Mouse (Mus musculus) embryonic facial prominence, embryonic 14.5 days (tissue): ENCODE data around the gene Ilf2. TPM values are rescaled to one million over a fixed set of nuclear protein-coding genes. Genes with fewer than 3 reads are reported as not detected.

Experiments
- ATAC-seq: fragments of 200-750 bp; cut with Nextera tagmentation; 2 replicates; pipeline ENCODE4 v1.8.0; 2017; ENCODE audit warnings: low read depth, moderate number of reproducible peaks, moderate TSS enrichment
- DNase-seq: peaks from one replicate; pipeline ENCODE4 v3.0.0-alpha.2; 2015; ENCODE audit warnings: low spot score
- H3K27ac ChIP-seq: fragments of 300-500 bp; sonication (generic); replicated peaks from 2 replicates; pipeline ENCODE4 v1.5.1; 2014; ENCODE audit warnings: low read depth, mild to moderate bottlenecking, low read length, moderate library complexity
- H3K27me3 ChIP-seq: fragments of 300-500 bp; sonication (generic); replicated peaks from 2 replicates; pipeline ENCODE4 v1.6.1; 2014; ENCODE audit warnings: low read length; ENCODE audit not compliant: control insufficient read depth, insufficient read depth
- H3K36me3 ChIP-seq: fragments of 300-500 bp; sonication (generic); 2 replicates; pipeline ENCODE4 v1.6.1; 2014; ENCODE audit warnings: low read length, mixed read lengths; ENCODE audit not compliant: control insufficient read depth, insufficient read depth
- H3K4me1 ChIP-seq: fragments of 300-500 bp; sonication (generic); 2 replicates; pipeline ENCODE4 v1.6.1; 2014; ENCODE audit warnings: antibody characterized with exemption, low read length; ENCODE audit not compliant: control insufficient read depth, insufficient read depth
- H3K4me2 ChIP-seq: fragments of 300-500 bp; sonication (generic); 2 replicates; pipeline ENCODE4 v1.6.1; 2014; ENCODE audit warnings: low read depth, mild to moderate bottlenecking, low read length, moderate library complexity, mixed read lengths
- H3K4me3 ChIP-seq: fragments of 300-500 bp; sonication (generic); 2 replicates; pipeline ENCODE4 v1.5.1; 2014; ENCODE audit warnings: low read depth, mild to moderate bottlenecking, low read length
- H3K9ac ChIP-seq: fragments of 300-500 bp; sonication (generic); 2 replicates; pipeline ENCODE4 v1.6.1; 2014; ENCODE audit warnings: low read depth, mild to moderate bottlenecking, low read length, moderate library complexity, mixed read lengths
- H3K9me3 ChIP-seq: fragments of 300-500 bp; sonication (generic); 2 replicates; pipeline ENCODE4 v1.6.1; 2016; ENCODE audit warnings: low read length; ENCODE audit not compliant: control insufficient read depth
- WGBS: fragments of 180-500 bp; shearing (Covaris S2); extraction: QIAGEN DNeasy Blood & Tissue Kit; methylation state at CpG from one replicate; pipeline ENCODE4 v1.1.7; 2014; 5-methylcytosine and 5-hydroxymethylcytosine counted together
- polyA plus RNA-seq: library from polyadenylated mRNA; unstranded; fragments of >200 nt; fragmentation: Nextera tagmentation; extraction: Ambion mirVana; gene quantifications from 2 replicates; pipeline ENCODE4 v1.2.1, GENCODE M21; 2014

Gene Ilf2
- polyA plus RNA-seq, 1 experiment from 2014 or later = 137 TPM

- 78% methylated on average over 5 of the region's 5 CpGs for WGBS
- Histone ChIP-seq H3K27me3 (no peaks in the 10 kb centered on the region), H3K27ac (peak overlapping the region; percentile 57), H3K9me3 (no peaks in the 10 kb centered on the region), H3K4me1 (peaks cover 3% of the 10 kb centered on the region; the same call in 1 of the 2 replicates), H3K4me2 (peak overlapping the region; percentile 39), H3K9ac (0 out of 2 replicates have a peak overlapping the region, but pooled peaks have one; percentile 39), H3K36me3 (no peaks in the 10 kb centered on the region), H3K4me3 (peak overlapping the region; percentile 14; the same call in 1 of the 2 replicates)
- ATAC-seq = peak; percentile 34; the same call in 1 of the 2 replicates
- peak; percentile 43 for DNase-seq
Observed at GRCm38 (mm10) chr3:90537905-90538296, 62.0 kb downstream of the Ilf2 start.

Other genes starting within 250 kb of the Ilf2 start
- 112 and 114 TPM in 2 replicates for gene Jtb, start 244.5 kb upstream of the Ilf2 start, polyA plus RNA-seq
- gene Creb3l4, start 232.6 kb upstream of the Ilf2 start, polyA plus RNA-seq = 5.2 and 6.1 TPM in 2 replicates
- gene Slc39a1, start 228.0 kb upstream of the Ilf2 start, polyA plus RNA-seq = 88.1 and 90.9 TPM in 2 replicates
- 14.2 and 14.4 TPM in 2 replicates for gene Crtc2, start 222.0 kb upstream of the Ilf2 start, polyA plus RNA-seq
- 4.1 and 4.7 TPM in 2 replicates for gene Dennd4b, start 210.9 kb upstream of the Ilf2 start, polyA plus RNA-seq
- 13.2 and 13.4 TPM in 2 replicates for gene Gatad2b, start 182.9 kb upstream of the Ilf2 start, polyA plus RNA-seq
- 24.3 and 26.2 TPM in 2 replicates for gene Slc27a3, start 86.2 kb upstream of the Ilf2 start, polyA plus RNA-seq
- gene Ints3, start 42.5 kb upstream of the Ilf2 start, polyA plus RNA-seq = 26.0 and 31.8 TPM in 2 replicates
- gene Npr1, start 10.3 kb upstream of the Ilf2 start, polyA plus RNA-seq = 6.7 and 8.2 TPM in 2 replicates
- 79.6 and 89.9 TPM in 2 replicates for gene Snapin, start 14.9 kb downstream of the Ilf2 start, polyA plus RNA-seq
- gene Chtop, start 33.4 kb downstream of the Ilf2 start, polyA plus RNA-seq = 92.1 and 98.4 TPM in 2 replicates
- 37.2 and 49.6 TPM in 2 replicates for gene S100a1, start 38.3 kb downstream of the Ilf2 start, polyA plus RNA-seq
- gene S100a13, start 38.3 kb downstream of the Ilf2 start, polyA plus RNA-seq = 40.8 and 45.8 TPM in 2 replicates
- gene S100a14, start 50.7 kb downstream of the Ilf2 start, polyA plus RNA-seq = 15.6 and 21.5 TPM in 2 replicates
- 182 and 201 TPM in 2 replicates for gene S100a16, start 61.1 kb downstream of the Ilf2 start, polyA plus RNA-seq
- gene S100a3, start 84.5 kb downstream of the Ilf2 start, polyA plus RNA-seq = 5.2 and 7.9 TPM in 2 replicates
- not detected in 2 replicates for gene S100a2, start 114.1 kb downstream of the Ilf2 start, polyA plus RNA-seq
- not detected in 2 replicates for gene Gm42674, start 125.8 kb downstream of the Ilf2 start, polyA plus RNA-seq
- gene S100a4, start 127.6 kb downstream of the Ilf2 start, polyA plus RNA-seq = 16.8 and 22.9 TPM in 2 replicates
- gene S100a5, start 132.4 kb downstream of the Ilf2 start, polyA plus RNA-seq = 1.6 TPM in 1 of 2 replicates, not detected in the other
- 190 and 334 TPM in 2 replicates for gene S100a6, start 136.8 kb downstream of the Ilf2 start, polyA plus RNA-seq
- 0.84 TPM in 1 of 2 replicates, not detected in the other for gene S100a7a, start 177.9 kb downstream of the Ilf2 start, polyA plus RNA-seq
- gene S100a8, start 192.9 kb downstream of the Ilf2 start, polyA plus RNA-seq = 46.0 and 58.1 TPM in 2 replicates
- 30.1 and 39.1 TPM in 2 replicates for gene S100a9, start 219.6 kb downstream of the Ilf2 start, polyA plus RNA-seq